Mouse (Mus musculus) hindbrain, embryonic 16.5 days (tissue): ENCODE results near the gene Mthfd1. TPM values are rescaled to one million over a fixed set of nuclear protein-coding genes. Genes with fewer than 3 reads are reported as not detected.
A peak's percentile ranks its signal among the peaks of the same experiment; 100 is the strongest.

Source experiments
- ATAC-seq: fragments of 200-750 bp; cut with Nextera tagmentation; 2 replicates; pipeline ENCODE4 v1.8.0; 2017; ENCODE audit warnings: moderate TSS enrichment, moderate library complexity
- H3K27ac ChIP-seq: fragments of 300-500 bp; sonication (generic); 2 replicates; pipeline ENCODE4 v1.5.1; 2014; ENCODE audit warnings: low read depth, mild to moderate bottlenecking, control low read depth, low read length, moderate library complexity
- H3K27me3 ChIP-seq: fragments of 300-500 bp; sonication (generic); replicated peaks from 2 replicates; pipeline ENCODE4 v1.6.1; 2014; ENCODE audit warnings: low read length; ENCODE audit not compliant: control insufficient read depth, insufficient read depth
- H3K36me3 ChIP-seq: fragments of 300-500 bp; sonication (generic); 2 replicates; pipeline ENCODE4 v1.6.1; 2014; ENCODE audit warnings: mild to moderate bottlenecking, low read length, moderate library complexity, mixed read lengths; ENCODE audit not compliant: control insufficient read depth, insufficient read depth
- H3K4me1 ChIP-seq: fragments of 300-500 bp; sonication (generic); 2 replicates; pipeline ENCODE4 v1.6.1; 2014; ENCODE audit warnings: low read depth, low read length; ENCODE audit not compliant: control insufficient read depth, insufficient read depth
- H3K4me2 ChIP-seq: fragments of 300-500 bp; sonication (generic); 2 replicates; pipeline ENCODE4 v1.6.1; 2014; ENCODE audit warnings: mild to moderate bottlenecking, low read length, control low read depth, moderate library complexity
- H3K4me3 ChIP-seq: fragments of 300-500 bp; sonication (generic); 2 replicates; pipeline ENCODE4 v1.5.1; 2014; ENCODE audit warnings: mild to moderate bottlenecking, low read length, control low read depth, moderate library complexity
- H3K9ac ChIP-seq: fragments of 300-500 bp; sonication (generic); 2 replicates; pipeline ENCODE4 v1.6.1; 2014; ENCODE audit warnings: low read depth, mild to moderate bottlenecking, control low read depth, low read length, moderate library complexity
- H3K9me3 ChIP-seq: fragments of 300-500 bp; sonication (generic); 2 replicates; pipeline ENCODE4 v1.6.1; 2014; ENCODE audit warnings: mild to moderate bottlenecking, low read length, moderate library complexity; ENCODE audit not compliant: control insufficient read depth
- WGBS: fragments of 180-500 bp; shearing (Covaris S2); extraction: QIAGEN DNeasy Blood & Tissue Kit; methylation state at CpG from one replicate; pipeline ENCODE4 v1.1.7; 2014; 5-methylcytosine and 5-hydroxymethylcytosine counted together
- polyA plus RNA-seq: library from polyadenylated mRNA; unstranded; fragments of >200 nt; fragmentation: Nextera tagmentation; extraction: Ambion mirVana; gene quantifications from 2 replicates; pipeline ENCODE4 v1.2.1, GENCODE M21; 2015

Mthfd1 gene
- polyA plus RNA-seq, 1 experiment from 2014 or later, result 37.8 TPM

DNA sequence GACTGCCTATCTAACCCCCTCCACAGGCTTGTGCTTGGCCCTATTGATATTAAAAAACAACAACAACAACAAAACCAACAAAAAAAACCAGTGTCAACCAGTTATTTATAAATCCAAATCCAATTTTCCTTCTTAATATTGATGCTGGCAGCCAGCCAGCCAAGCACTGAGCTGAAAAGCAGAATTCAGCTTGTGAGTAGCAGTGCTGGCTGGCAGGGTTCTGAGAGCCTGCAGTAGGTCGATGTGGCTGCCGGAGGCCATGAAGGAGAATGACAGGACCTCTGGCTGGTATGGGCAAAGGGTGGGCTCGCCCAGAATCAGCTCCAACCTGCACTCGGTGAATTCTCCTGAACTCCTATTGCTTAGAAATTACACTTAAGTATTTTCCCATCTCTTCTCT lies 49.1 kb downstream of the Mthfd1 start:
- 54% methylated on average over 4 of the region's 4 CpGs for WGBS
- peak overlapping the region; percentile 25; the same call in 1 of the 2 replicates for H3K27ac ChIP-seq

DNA sequence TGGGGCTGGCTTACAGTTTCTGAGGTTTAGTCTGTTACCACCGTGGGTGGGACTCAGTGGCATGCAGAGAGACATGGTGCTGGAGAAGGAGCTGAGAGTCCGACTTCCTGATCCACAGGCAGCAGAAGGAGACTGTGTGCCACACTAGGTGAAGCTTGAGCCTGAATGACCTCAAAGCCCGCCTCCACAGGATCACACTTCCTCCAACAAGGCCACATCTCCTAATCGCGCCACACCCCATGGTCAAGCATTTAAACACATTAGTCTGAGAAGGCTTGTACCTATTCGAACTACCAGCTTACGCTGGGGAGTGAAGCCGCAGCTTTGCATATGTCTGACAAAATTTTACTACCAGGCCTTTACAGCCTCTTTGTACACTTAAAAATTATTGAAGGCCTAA lies 50.0 kb downstream of the Mthfd1 start:
- 94% methylated on average over 8 of the region's 8 CpGs for WGBS
- no peak overlapping the region for H3K27ac ChIP-seq

More for the DNA sequence above, 49.1 kb downstream of the Mthfd1 start:
- Histone ChIP-seq H3K4me2 (no peak overlapping the region), H3K9ac (no peak overlapping the region), H3K4me3 (no peak overlapping the region), H3K36me3 (no peaks in the 10 kb centered on the region), H3K4me1 (peaks cover 4% of the 10 kb centered on the region), H3K9me3 (no peaks in the 10 kb centered on the region), H3K27me3 (no peaks in the 10 kb centered on the region)
- ATAC-seq, result no peak

DNA sequence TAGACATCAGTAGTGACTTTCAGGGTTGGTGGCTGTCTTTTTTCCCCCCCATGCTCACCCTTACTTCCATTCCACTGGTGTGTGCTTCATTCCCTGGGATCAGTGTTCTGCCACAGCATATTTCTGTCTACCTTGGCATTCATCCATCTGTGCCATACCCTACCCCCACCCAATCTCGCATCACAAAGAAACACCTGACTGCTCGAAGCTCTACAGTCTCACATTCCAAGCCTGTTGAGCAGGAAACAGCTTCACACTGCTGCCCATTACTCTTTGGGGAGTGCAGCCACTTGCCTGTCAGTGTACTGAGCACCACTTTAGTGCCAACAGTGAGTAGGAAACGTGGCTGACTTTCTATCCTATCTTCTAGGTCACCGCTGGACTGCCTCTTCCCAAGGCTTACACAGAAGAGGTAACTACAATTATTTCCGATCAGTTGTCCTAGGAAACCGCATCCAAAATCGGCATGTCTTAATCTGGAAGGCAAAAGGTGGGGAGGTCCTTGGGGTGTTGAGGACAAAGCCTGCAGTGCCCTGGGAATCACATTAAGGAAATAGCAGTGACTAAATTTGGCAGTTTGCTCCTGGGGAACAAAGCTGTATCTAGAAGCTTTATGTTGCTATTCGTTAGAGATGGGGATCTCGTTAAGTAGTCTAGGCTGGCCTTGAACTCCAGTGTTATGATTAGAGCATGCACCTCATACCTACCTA lies 51.9 kb downstream of the Mthfd1 start:
- no peaks in the 10 kb centered on the region for H3K36me3 ChIP-seq
- H3K9ac ChIP-seq, result no peak overlapping the region
- H3K27me3 ChIP-seq, result no peaks in the 10 kb centered on the region
- no peak overlapping the region for H3K27ac ChIP-seq
- H3K9me3 ChIP-seq, result no peaks in the 10 kb centered on the region
- H3K4me3 ChIP-seq, result no peak overlapping the region
- WGBS, result 70% methylated on average over 9 of the region's 9 CpGs
- peaks cover 4% of the 10 kb centered on the region for H3K4me1 ChIP-seq
- no peak overlapping the region for H3K4me2 ChIP-seq
- ATAC-seq, result no peak

More for the DNA sequence above, 50.0 kb downstream of the Mthfd1 start:
- no peaks in the 10 kb centered on the region for H3K36me3 ChIP-seq
- no peaks in the 10 kb centered on the region for H3K27me3 ChIP-seq
- ATAC-seq, result no peak
- H3K9me3 ChIP-seq, result no peaks in the 10 kb centered on the region
- H3K4me3 ChIP-seq, result no peak overlapping the region
- H3K4me2 ChIP-seq, result no peak overlapping the region
- H3K4me1 ChIP-seq, result peaks cover 4% of the 10 kb centered on the region
- H3K9ac ChIP-seq, result no peak overlapping the region

DNA sequence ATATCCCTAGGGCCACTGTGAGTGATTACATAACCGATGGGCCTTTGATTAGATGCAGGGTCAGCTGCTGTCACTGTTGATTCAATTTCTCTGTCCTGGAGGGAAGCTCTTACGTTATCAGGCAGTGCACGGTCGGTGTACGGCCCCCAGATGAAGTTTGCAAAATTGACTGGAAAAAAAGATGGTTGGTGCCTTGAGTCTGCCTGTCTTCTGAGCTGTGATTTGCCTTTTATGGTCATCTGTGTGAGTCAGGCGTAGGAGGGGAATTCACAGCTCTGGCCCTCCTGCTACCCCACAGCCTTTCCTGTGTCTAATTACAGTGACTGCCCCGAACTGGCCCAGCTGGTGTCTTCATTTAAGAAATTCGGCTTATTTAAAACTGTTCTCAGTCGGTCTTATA lies 52.9 kb downstream of the Mthfd1 start:
- no peaks in the 10 kb centered on the region for H3K27me3 ChIP-seq
- H3K36me3 ChIP-seq, result no peaks in the 10 kb centered on the region
- no peaks in the 10 kb centered on the region for H3K9me3 ChIP-seq
- H3K4me2 ChIP-seq, result no peak overlapping the region
- 39% methylated on average over 9 of the region's 9 CpGs for WGBS
- H3K9ac ChIP-seq, result no peak overlapping the region
- H3K4me1 ChIP-seq, result peaks cover 4% of the 10 kb centered on the region
- no peak overlapping the region for H3K27ac ChIP-seq
- H3K4me3 ChIP-seq, result no peak overlapping the region
- no peak; the same call in 1 of the 2 replicates for ATAC-seq

DNA sequence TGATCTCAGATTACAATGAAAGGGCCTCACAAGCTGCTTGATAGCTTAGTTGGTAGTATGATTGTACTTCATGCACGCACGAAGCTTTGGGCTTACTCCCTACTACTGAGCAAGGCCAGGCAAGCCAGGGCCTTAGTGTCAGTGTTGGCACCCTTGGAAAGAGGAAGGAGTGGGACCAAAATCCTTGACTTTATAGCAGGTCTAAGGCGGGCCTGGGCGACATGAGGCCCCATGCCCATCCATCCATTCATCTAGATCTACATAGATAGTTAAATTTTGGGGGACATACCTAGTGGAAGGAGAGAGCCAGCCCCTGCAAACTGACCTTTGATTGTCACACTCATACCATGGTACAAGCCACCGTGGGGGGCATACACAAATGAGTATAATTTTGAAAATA lies 53.3 kb downstream of the Mthfd1 start:
- H3K9me3 ChIP-seq, result no peaks in the 10 kb centered on the region
- H3K27me3 ChIP-seq, result no peaks in the 10 kb centered on the region
- H3K36me3 ChIP-seq, result peaks cover 3% of the 10 kb centered on the region; the same call in 1 of the 2 replicates
- H3K27ac ChIP-seq, result no peak overlapping the region
- no peak overlapping the region for H3K4me3 ChIP-seq
- H3K4me1 ChIP-seq, result peaks cover 4% of the 10 kb centered on the region
- H3K9ac ChIP-seq, result no peak overlapping the region
- ATAC-seq, result no peak
- WGBS, result 87% methylated on average over 5 of the region's 5 CpGs
- no peak overlapping the region for H3K4me2 ChIP-seq

DNA sequence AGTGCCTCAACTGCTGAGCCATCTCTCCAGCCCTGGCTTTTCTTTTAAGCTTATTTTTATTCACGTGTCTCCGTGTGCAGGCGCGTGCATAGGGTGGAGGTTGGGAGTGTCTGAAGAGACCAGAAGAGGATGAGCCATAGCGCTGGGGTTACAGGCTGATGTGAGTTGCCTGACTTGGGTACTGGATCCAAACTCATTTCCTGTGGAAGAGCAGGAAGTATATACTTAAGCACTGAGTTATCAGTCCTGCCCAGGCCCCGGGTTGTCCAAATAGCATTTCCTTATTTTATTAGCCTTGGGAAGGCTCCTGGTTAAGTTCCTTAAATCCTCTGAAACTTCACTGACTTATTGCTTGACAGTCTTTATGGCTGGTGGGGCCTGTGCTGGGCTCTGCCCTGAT lies 54.9 kb downstream of the Mthfd1 start:
- Histone ChIP-seq H3K4me1 (no peaks in the 10 kb centered on the region; the same call in 1 of the 2 replicates), H3K27ac (no peak overlapping the region), H3K4me2 (no peak overlapping the region), H3K9ac (no peak overlapping the region), H3K4me3 (no peak overlapping the region), H3K27me3 (no peaks in the 10 kb centered on the region), H3K36me3 (peaks cover 3% of the 10 kb centered on the region; the same call in 1 of the 2 replicates), H3K9me3 (no peaks in the 10 kb centered on the region)
- 85% methylated on average over 6 of the region's 6 CpGs for WGBS
- no peak for ATAC-seq

DNA sequence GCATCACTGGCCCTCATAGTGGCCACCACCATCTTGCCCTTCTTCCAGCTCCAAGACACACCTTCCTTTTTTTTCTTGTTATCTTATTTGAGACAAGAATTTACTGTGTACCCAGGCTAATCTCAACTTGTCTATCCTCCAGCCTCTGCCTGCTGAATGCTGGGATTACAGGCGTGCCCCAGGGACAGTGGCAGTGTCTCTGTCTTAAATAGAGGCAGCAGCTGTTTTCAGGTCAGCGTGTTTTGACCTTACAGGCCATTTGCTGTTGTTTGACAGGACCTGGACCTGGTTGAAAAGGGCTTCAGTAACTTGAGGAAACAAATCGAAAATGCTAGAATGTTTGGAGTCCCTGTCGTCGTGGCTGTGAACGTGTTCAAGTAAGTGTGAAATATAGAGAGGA lies 55.5 kb downstream of the Mthfd1 start:
- H3K4me1 ChIP-seq, result no peaks in the 10 kb centered on the region; the same call in 1 of the 2 replicates
- H3K9ac ChIP-seq, result no peak overlapping the region
- H3K27ac ChIP-seq, result no peak overlapping the region
- peaks cover 3% of the 10 kb centered on the region; the same call in 1 of the 2 replicates for H3K36me3 ChIP-seq
- ATAC-seq, result no peak
- H3K27me3 ChIP-seq, result no peaks in the 10 kb centered on the region
- no peak overlapping the region for H3K4me2 ChIP-seq
- H3K4me3 ChIP-seq, result no peak overlapping the region
- 81% methylated on average over 6 of the region's 6 CpGs for WGBS
- H3K9me3 ChIP-seq, result no peaks in the 10 kb centered on the region

DNA sequence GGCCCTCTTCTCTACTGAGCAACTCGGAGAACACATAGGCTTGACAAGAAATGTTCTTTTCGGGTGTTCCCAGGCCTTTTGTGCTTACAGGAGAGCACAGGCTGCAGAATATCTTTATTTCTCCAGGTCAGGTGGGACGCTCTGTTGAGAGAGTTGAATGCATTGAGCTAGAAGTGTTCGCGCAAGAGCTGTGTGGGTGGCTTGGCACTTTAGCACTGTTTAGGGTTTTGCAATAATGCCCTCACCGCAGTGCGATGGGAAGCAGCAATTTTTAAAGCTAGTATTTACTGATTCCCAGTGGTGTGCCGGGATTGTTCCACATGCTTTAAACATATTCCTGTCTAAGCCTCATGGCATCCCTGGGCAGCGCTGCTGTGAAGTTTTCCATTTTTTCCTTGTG lies 56.1 kb downstream of the Mthfd1 start:
- Histone ChIP-seq H3K4me2 (no peak overlapping the region), H3K27ac (no peak overlapping the region), H3K36me3 (peaks cover 5% of the 10 kb centered on the region; the same call in 1 of the 2 replicates), H3K4me1 (no peaks in the 10 kb centered on the region; the same call in 1 of the 2 replicates), H3K9me3 (no peaks in the 10 kb centered on the region), H3K4me3 (no peak overlapping the region), H3K27me3 (no peaks in the 10 kb centered on the region), H3K9ac (no peak overlapping the region)
- ATAC-seq, result no peak
- 89% methylated on average over 9 of the region's 9 CpGs for WGBS

DNA sequence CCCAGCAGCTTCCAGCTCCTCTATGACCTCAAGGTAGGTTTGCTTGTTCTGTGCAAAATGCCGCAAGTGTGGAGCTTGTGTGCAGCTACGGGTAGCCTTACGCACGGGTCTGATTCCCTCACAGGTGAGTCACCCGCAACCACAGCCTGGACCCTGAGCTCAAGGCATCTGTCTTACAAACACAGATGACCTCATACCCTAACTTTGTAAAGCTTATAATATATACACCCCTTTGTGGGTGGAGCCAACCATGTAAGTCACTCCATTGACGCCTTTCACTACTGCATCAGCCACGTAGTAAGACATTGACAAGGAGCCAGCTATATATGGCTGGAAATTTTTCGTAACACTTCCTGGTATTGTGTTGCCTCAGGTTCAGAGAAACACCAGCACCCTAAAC lies 56.9 kb downstream of the Mthfd1 start:
- no peaks in the 10 kb centered on the region for H3K27me3 ChIP-seq

More for the DNA sequence above, 56.9 kb downstream of the Mthfd1 start:
- Histone ChIP-seq H3K27ac (no peak overlapping the region), H3K4me3 (no peak overlapping the region), H3K9me3 (no peaks in the 10 kb centered on the region), H3K4me1 (no peaks in the 10 kb centered on the region), H3K4me2 (no peak overlapping the region), H3K9ac (no peak overlapping the region), H3K36me3 (peaks cover 5% of the 10 kb centered on the region; the same call in 1 of the 2 replicates)
- 98% methylated on average over 8 of the region's 8 CpGs for WGBS
- ATAC-seq, result no peak
